Mouse (Mus musculus) embryonic facial prominence, embryonic 15.5 days (tissue): ENCODE measurements around the gene Bcat2. TPM values are rescaled to one million over a fixed set of nuclear protein-coding genes. Genes with fewer than 3 reads are reported as not detected.
A peak's percentile ranks its signal among the peaks of the same experiment; 100 is the strongest.

Source experiments
- ATAC-seq: fragments of 200-750 bp; cut with Nextera tagmentation; 2 replicates; pipeline ENCODE4 v1.8.0; 2017; ENCODE audit warnings: low read depth, moderate TSS enrichment; ENCODE audit not compliant: insufficient number of reproducible peaks, low FRiP score, low TSS enrichment
- H3K27ac ChIP-seq: fragments of 300-500 bp; sonication (generic); replicated peaks from 2 replicates; pipeline ENCODE4 v1.5.1; 2015; ENCODE audit warnings: mild to moderate bottlenecking, inconsistent platforms
- H3K27me3 ChIP-seq: fragments of 300-500 bp; sonication (generic); 2 replicates; pipeline ENCODE4 v1.6.1; 2015; ENCODE audit warnings: inconsistent platforms
- H3K36me3 ChIP-seq: fragments of 300-500 bp; sonication (generic); 2 replicates; pipeline ENCODE4 v1.6.1; 2015; ENCODE audit warnings: mild to moderate bottlenecking, inconsistent platforms
- H3K4me1 ChIP-seq: fragments of 300-500 bp; sonication (generic); 2 replicates; pipeline ENCODE4 v1.6.1; 2015; ENCODE audit warnings: inconsistent platforms
- H3K4me2 ChIP-seq: fragments of 300-500 bp; sonication (generic); replicated peaks from 2 replicates; pipeline ENCODE4 v1.6.1; 2015; ENCODE audit warnings: mild to moderate bottlenecking, inconsistent platforms
- H3K4me3 ChIP-seq: fragments of 300-500 bp; sonication (generic); replicated peaks from 2 replicates; pipeline ENCODE4 v1.5.1; 2015; ENCODE audit warnings: mild to moderate bottlenecking, inconsistent platforms
- H3K9ac ChIP-seq: fragments of 300-500 bp; sonication (generic); 2 replicates; pipeline ENCODE4 v1.6.1; 2015; ENCODE audit warnings: inconsistent platforms
- H3K9me3 ChIP-seq: fragments of 300-500 bp; sonication (generic); replicated peaks from 2 replicates; pipeline ENCODE4 v1.6.1; 2016; ENCODE audit warnings: inconsistent platforms
- WGBS: fragments of 180-500 bp; shearing (Covaris S2); methylation state at CpG from one replicate; pipeline ENCODE4 v1.1.7; 2015; 5-methylcytosine and 5-hydroxymethylcytosine counted together
- polyA plus RNA-seq: library from polyadenylated mRNA; unstranded; fragments of >200 nt; fragmentation: Nextera tagmentation; extraction: Ambion mirVana; gene quantifications from 2 replicates; pipeline ENCODE4 v1.2.1, GENCODE M21; 2015

The Bcat2 gene
- 63.0 and 65.1 TPM in 2 replicates for polyA plus RNA-seq

DNA sequence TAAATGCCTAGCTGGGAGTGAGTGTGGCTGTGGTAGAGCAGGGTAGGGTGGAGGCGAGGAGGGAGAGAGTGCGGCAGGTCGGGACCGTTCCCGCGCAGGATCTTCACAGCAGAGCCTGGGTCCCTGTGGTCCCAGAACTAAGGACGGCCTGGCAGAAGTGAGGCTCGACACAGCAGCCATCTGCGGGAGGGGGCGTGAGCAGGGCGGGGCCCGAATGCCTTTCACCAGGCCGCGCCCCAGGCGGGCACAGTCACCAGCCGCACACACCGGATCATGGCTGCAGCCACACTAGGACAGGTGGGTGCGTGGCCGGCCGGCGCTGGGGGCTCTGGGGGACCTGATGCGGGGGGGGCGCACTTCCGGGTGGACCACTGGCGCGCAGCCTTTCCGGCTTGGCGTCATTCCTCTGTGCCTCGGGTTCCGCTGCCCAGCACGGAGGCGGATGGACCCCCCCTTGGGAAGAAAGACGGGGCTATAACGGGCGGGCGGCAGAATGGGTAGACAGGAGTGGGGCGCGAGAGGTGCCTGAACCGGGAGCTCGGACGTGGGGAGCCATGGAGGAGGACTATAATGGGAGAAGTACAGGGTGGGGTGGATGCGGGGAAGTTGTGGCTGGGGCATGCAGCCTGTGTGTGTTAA is at the start of gene Bcat2:
Bcat2 (plus strand) TSS at position 51 of the 639 bp plus-strand sequence.
- Histone ChIP-seq H3K9me3 (no peaks in the 10 kb centered on the region), H3K27ac (peak within 1 kb of the TSS; percentile 90), H3K27me3 (no peaks in the 10 kb centered on the region), H3K4me1 (peaks cover 36% of the 10 kb centered on the region), H3K36me3 (no peaks in the 10 kb centered on the region), H3K9ac (peak within 1 kb of the TSS; percentile 70), H3K4me3 (peak within 1 kb of the TSS; percentile 74), H3K4me2 (peak within 1 kb of the TSS; percentile 67)
- ATAC-seq = peak; percentile 66
- under 1% methylated on average over 42 of the region's 42 CpGs for WGBS

DNA sequence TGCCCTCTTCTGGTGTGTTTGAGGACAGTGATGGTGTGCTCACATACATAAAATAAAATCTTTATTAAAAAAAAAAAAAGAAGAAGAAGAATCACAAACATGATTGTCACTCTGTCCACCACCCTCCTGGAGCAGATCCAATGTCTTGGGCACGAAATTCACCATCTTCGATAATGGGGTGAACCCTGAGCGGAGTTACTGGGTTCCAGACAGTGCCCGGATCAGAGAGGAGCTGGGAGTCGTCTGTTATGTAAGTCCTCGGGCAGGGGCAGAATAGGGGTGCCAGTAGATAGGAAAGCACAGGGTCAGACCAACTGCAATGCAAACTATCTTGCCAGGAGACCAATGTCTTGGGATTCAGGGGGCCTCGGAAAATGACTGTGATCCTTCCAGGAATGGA is 49.3 kb upstream of the Bcat2 start:
- WGBS = 92% methylated on average over 7 of the region's 7 CpGs

DNA sequence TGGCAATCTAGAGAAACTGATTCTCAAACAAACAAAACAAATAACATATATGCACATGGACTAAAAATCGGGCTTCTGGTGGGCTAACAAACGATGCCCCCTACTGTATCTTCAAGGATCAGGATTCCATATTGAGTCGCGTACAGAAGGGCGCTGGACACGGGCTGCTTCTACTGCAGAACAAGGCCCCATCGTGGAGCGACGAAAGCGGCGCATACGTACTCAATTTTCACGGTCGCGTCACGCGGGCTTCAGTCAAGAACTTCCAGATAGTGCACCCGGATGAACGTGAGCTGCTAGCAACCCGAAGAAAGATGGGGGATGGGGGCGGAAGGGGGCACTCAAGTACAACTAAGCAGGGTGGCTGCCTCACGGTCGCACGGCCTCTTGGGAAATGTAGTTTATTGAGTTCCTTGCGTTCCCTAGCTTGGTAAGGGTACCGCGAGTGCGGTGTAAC is 48.2 kb upstream of the Bcat2 start:
- ATAC-seq = peak; percentile 79
- H3K27ac ChIP-seq = peak overlapping the region; percentile 92
- peaks cover 36% of the 10 kb centered on the region for H3K4me1 ChIP-seq
- no peaks in the 10 kb centered on the region for H3K9me3 ChIP-seq
- H3K4me3 ChIP-seq = peak overlapping the region; percentile 51
- peak overlapping the region; percentile 52 for H3K4me2 ChIP-seq
- H3K36me3 ChIP-seq = peaks cover 7% of the 10 kb centered on the region; the same call in 1 of the 2 replicates
- no peaks in the 10 kb centered on the region for H3K27me3 ChIP-seq
- peak overlapping the region; percentile 39 for H3K9ac ChIP-seq
- WGBS = under 1% methylated on average over 28 of the region's 28 CpGs

More for the DNA sequence above, 49.3 kb upstream of the Bcat2 start:
- ATAC-seq = no peak
- Histone ChIP-seq H3K4me2 (no peak overlapping the region), H3K27me3 (no peaks in the 10 kb centered on the region), H3K27ac (0 out of 2 replicates have a peak overlapping the region, but pooled peaks have one; percentile 92), H3K4me3 (no peak overlapping the region), H3K9ac (no peak overlapping the region), H3K36me3 (peaks cover 7% of the 10 kb centered on the region; the same call in 1 of the 2 replicates), H3K9me3 (no peaks in the 10 kb centered on the region), H3K4me1 (peaks cover 37% of the 10 kb centered on the region)

DNA sequence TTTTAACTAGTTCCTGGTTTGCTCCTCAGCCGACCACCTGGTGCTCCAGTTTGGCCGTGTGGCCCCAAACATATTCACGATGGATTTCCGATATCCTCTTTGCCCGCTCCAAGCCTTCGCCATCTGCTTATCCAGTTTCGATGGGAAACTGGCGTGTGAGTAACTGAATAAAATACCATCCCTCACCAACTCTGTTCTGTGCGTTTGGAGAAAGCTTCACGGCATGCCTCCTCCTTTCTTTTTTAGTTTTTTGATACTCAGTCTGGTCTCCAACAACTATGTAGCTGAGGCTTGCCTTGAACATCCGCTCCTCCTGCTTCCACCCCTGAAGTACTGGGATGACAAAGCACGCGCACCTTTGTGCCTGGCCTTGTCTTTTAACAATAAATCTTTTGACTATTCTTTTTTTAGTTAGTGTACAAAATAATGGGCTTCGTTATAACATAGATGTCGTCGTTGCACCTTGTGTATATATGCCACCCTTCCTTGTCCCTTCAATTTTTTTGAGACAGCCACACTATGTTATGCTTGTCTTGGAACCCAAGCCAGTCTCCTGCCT is 47.7 kb upstream of the Bcat2 start:
- ATAC-seq = no peak
- Histone ChIP-seq H3K4me2 (peak overlapping the region; percentile 52), H3K4me1 (peaks cover 36% of the 10 kb centered on the region), H3K27ac (peak overlapping the region; percentile 92), H3K9ac (peak overlapping the region; percentile 39; the same call in 1 of the 2 replicates), H3K9me3 (no peaks in the 10 kb centered on the region), H3K36me3 (peaks cover 7% of the 10 kb centered on the region; the same call in 1 of the 2 replicates), H3K4me3 (peak overlapping the region; percentile 51), H3K27me3 (no peaks in the 10 kb centered on the region)
- WGBS = 55% methylated on average over 16 of the region's 16 CpGs

DNA sequence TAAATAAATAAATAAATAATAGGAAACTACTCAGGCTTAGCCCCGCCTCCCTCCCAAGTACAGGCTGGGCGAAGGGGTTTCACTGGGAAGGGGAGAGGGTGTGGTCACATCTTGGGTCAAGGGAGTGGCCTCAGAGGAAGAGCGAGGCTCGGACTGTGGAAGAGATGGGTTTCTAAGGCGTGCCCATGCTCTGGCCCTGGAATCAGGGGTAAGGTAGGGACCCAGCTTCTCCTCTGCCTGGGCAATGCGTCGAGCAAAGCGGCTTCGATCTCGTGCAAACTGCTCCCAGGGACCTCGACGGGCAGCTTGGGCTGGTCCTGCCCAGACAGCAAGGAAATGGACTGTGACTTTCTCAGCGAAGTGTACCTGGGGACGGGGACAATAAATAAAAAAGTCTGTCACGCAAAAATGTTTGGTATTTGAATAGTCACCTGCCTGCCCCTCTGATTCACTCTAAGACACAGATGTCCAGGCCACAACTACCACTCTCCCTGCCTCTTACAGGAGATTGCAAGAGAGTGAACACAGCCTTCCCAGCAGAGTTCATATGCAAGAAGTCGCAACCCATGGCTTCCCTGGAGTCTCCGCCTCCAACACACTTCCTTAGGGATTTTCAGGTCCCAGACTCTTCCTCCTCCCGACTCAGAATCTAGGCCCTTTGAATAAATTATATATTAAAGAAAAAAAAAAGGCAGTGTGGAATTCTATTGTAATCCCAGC is 46.8 kb upstream of the Bcat2 start:
- peaks cover 7% of the 10 kb centered on the region; the same call in 1 of the 2 replicates for H3K36me3 ChIP-seq
- no peak overlapping the region for H3K27ac ChIP-seq
- H3K9me3 ChIP-seq = no peaks in the 10 kb centered on the region
- peaks cover 36% of the 10 kb centered on the region for H3K4me1 ChIP-seq
- no peak overlapping the region for H3K9ac ChIP-seq
- H3K4me2 ChIP-seq = peak overlapping the region; percentile 11; the same call in 1 of the 2 replicates
- 69% methylated on average over 18 of the region's 18 CpGs for WGBS
- peak overlapping the region; percentile 51 for H3K4me3 ChIP-seq
- no peaks in the 10 kb centered on the region for H3K27me3 ChIP-seq
- no peak for ATAC-seq

DNA sequence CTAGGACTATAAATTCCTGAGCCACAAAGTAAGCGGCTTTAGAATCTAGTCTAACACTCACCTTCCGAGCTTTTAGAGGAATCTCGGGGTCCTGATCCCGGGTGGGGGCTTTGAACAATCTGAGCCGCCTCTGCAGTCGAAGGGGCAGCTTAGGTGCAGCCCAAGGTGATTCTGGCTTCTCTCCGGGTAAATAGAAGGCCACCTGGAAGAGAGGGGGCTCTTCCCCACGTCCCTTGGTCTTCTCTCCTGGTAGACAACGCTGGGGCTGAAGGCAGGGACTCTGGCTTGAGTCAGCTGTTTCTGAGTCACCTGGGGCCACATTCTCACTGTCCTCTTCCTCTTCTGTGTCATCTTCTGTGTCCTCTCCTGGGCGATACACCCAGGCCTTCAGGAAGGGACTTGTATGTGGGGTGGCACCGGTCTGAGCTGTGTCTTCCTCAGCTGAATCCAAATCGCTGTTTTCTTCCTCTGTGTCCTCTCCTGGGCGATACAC is 46.2 kb upstream of the Bcat2 start:
- H3K4me2 ChIP-seq = peak overlapping the region; percentile 11; the same call in 1 of the 2 replicates
- no peaks in the 10 kb centered on the region for H3K27me3 ChIP-seq
- H3K4me1 ChIP-seq = peaks cover 36% of the 10 kb centered on the region
- H3K36me3 ChIP-seq = peaks cover 7% of the 10 kb centered on the region; the same call in 1 of the 2 replicates
- no peaks in the 10 kb centered on the region for H3K9me3 ChIP-seq
- no peak overlapping the region for H3K27ac ChIP-seq
- ATAC-seq = no peak
- no peak overlapping the region for H3K9ac ChIP-seq
- WGBS = 82% methylated on average over 13 of the region's 13 CpGs
- peak overlapping the region; percentile 7 for H3K4me3 ChIP-seq

DNA sequence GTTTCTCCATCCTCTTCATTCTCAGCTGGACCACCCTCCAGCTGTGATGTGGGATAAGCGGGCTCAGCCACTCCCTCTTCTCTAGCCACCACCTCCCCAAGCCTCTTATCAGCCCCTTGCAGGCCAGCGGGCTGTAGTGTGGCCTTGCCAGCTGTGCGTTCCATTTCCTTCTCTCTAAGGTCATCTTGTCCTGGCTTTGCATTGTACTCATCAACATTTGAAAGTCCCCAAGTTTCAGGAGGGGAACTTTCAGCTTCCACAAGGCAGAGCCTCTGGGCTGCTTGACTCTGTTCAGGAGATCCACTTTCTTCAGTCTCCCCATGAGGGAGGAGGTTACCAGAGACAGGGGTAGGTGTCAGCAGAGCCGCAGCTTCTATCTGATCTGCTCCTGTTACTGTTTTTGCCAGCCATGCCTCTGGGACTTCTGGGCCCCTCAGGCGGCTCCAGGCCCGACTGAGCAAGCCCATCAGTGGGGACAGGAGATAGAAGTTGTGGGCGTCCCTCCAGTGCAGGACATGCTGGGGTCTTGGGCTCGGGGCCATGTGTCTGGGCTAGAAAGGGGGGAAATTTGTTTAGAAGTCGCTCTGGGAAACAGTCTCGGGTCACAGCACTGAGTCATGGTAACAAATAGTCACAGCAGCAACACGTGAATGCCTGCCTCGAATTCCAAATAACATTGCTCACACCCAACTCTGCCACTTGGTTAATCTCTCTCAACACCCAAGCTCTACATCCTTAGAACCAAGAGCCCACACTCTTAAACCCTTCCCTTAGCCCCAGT is 44.9 kb upstream of the Bcat2 start:
- no peak for ATAC-seq
- Histone ChIP-seq H3K27ac (peak overlapping the region; percentile 95), H3K27me3 (no peaks in the 10 kb centered on the region), H3K4me2 (peak overlapping the region; percentile 74), H3K4me1 (peaks cover 40% of the 10 kb centered on the region), H3K9me3 (no peaks in the 10 kb centered on the region), H3K4me3 (peak overlapping the region; percentile 89), H3K9ac (peak overlapping the region; percentile 92), H3K36me3 (peaks cover 7% of the 10 kb centered on the region; the same call in 1 of the 2 replicates)
- WGBS = 20% methylated on average over 12 of the region's 12 CpGs

DNA sequence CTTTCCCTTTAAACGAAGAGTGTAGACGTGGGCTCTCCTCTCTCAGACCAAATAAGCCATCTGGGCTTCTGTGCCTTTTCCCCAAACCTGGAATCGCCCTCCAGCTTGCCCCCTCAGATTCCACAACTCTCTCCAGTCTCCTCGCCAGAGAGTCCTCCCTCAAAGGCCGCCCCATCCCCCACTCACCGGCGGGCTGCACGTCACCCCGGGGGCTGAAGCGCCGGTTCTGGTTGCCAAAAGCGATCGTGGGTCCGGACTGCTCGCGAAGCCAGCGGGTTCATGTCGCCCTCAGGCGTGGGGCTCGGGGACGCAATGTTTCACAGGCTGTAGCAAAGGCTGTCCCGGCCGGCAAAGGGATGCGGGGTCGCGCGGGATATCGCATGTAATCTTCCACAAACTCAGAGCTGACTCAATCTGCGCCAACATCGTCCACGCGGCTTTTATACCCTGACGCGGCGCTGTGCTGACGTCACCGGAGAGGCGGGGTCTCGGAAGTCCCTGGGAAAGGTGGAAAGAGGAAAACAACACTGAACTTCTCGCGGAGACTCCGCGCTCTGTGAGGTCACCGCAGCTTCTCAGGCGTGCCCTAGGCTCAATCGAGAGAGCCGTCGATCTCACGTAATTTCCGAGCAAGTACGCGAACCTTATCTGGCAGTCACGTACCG is 44.0 kb upstream of the Bcat2 start, which contains the start of the genes Ppp1r15a and Plekha4:
Ppp1r15a (minus strand) TSS at position 460 of the 665 bp plus-strand sequence.
Plekha4 (plus strand) TSS at position 522 of the 665 bp plus-strand sequence.
- peaks cover 7% of the 10 kb centered on the region; the same call in 1 of the 2 replicates for H3K36me3 ChIP-seq
- H3K27ac ChIP-seq = peak within 1 kb of the TSS; percentile 95
- under 1% methylated on average over 54 of the region's 54 CpGs for whole genome bisulfite sequencing
- no peaks in the 10 kb centered on the region for H3K27me3 ChIP-seq
- peaks cover 45% of the 10 kb centered on the region for H3K4me1 ChIP-seq
- H3K9ac ChIP-seq = peak within 1 kb of the TSS; percentile 92
- H3K4me2 ChIP-seq = peak within 1 kb of the TSS; percentile 74
- H3K4me3 ChIP-seq = peak within 1 kb of the TSS; percentile 89
- no peaks in the 10 kb centered on the region for H3K9me3 ChIP-seq
- ATAC-seq = peak; percentile 79

DNA sequence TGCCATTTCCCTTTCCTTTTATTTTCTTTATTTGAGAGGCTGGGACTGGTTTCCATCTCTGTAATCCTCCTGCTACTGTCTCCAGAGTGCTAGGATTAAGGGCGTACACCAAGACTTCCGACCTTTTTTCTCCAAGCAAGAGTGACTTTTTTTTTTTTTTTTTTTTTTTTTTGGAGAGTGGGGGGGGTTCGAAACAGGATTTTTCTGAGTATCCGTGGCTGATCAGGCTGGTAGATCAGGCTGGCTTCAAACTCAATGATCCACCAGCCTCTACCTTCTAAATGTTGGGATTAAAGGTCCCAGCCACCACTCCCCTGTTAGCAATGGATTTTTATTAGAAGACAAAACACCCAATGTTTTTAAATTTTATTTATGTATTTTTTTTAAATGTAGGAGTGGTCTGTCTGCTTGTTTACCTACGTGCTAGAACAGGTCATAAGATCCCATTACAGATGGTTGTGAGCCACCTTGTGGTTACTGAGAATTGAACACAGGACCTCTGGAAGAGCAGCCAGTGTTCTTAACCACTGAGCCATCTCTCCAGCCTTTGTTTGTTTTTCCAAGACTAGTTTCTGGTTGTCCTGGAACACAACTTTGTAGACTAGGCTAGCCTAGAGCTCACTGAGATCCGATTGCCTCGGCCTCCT is 43.4 kb upstream of the Bcat2 start:
- no peaks in the 10 kb centered on the region for H3K9me3 ChIP-seq
- WGBS = 22% methylated on average over 7 of the region's 7 CpGs

More for the DNA sequence above, 43.4 kb upstream of the Bcat2 start:
- H3K27me3 ChIP-seq = no peaks in the 10 kb centered on the region
- ATAC-seq = no peak
- peaks cover 7% of the 10 kb centered on the region; the same call in 1 of the 2 replicates for H3K36me3 ChIP-seq
- H3K4me3 ChIP-seq = peak overlapping the region; percentile 89
- peaks cover 42% of the 10 kb centered on the region for H3K4me1 ChIP-seq
- H3K9ac ChIP-seq = peak overlapping the region; percentile 92
- peak overlapping the region; percentile 74 for H3K4me2 ChIP-seq
- peak overlapping the region; percentile 95 for H3K27ac ChIP-seq
